Mouse (Mus musculus): ENCODE data around the gene Aqp7.
A peak's percentile ranks its signal among the peaks of the same experiment; 100 is the strongest.

The Aqp7 gene

DNA sequence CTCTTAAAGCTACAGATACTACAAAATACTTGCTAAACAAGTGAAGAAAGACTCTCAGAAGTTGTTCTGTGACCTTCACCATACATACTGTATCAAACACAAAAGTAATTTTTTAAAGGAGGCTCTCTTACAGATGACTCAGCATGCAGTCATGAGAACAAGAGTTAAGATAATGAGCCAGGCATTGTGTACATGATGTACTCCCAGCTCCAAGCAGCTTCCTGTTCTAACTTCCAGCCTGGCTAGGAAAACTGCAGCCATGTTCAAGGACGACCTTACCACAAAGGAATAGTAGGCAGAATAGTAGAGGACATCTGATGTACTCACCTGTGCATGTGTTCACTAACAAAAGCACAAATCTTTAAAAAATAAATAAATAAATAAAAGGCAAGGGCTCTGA lies 47.7 kb downstream of the Aqp7 start:
- peak; percentile 34 for DNase-seq (ENCODE audit: low spot score)

DNA sequence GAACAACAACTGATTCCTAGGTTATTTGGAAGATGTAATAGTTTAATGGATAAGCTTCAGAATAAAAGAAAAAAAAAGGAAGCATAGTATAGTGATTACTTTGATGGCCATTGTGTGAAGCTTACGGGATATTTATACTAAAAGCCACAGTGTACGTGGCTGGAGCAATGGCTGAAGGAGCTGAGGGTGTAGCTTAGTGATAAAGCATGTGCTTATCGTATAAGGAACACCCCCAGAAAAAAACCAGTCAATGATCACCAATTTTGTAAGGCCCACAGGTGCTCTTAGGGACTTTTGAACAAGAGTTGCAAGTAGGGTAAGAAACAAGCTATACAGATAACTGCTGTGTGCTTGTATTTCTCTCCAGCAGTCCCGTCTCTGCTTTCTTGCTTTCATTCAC lies 50.0 kb downstream of the Aqp7 start:
- no peak for DNase-seq (ENCODE audit: low spot score)

DNA sequence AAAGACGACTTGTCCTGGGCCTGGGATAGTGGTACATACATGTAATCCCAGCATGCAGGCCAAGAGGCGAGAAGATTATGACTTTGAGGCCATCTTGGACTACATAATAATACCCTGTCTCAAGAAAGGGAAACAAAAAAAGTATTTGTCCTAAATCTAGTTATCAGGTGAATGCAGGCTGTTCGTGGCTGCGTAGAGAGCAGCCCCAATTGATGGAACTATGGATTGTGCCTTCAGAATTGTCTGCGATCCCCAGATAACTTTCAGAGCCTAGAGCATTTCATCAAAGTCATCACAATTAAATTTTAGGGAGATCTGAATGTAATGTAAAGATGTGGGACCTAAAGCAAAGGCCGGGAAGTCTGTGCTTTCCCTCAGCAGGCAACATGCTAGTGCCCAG lies 51.6 kb downstream of the Aqp7 start:
- no peak for DNase-seq (ENCODE audit: low spot score)

DNA sequence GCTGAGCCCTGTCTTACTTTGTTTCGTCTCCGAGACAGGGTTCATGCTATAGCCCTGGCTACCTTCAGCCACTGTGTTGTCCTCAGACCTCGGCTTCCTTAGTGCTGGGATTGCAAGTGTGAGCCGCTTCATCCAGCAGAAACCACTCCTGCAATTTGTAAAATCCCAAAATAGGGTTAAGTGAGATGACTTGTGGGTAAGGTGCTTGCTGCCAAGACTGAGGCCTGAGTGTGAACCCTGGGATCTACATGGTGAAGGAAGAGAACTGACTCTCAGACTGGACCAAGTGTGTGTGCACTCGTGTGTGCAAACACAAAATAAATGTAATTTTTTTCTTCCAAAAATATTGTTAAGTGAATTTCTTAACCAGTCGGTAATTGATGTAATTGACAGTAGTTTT lies 58.3 kb downstream of the Aqp7 start:
- DNase-seq (ENCODE audit: low spot score): no peak

DNA sequence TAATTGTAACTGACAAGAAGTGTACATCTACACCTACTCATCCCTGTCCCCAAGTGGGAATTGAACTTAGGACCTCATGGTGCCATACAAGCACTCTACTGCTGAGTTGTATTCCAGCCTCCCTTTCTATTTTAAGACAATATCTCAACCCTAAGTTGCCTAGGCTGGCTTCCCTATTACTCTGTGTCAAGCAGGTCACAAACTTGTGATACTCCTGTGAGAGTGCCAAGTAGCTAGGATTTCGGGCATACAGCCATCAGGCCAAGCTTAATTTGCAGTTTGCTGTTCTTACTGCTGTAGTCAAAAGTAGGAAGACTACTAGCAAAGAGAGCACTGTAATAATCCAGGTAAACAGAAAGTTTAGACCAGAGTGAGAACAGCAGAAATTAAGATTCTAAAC lies 64.3 kb downstream of the Aqp7 start:
- no peak for DNase-seq (ENCODE audit: low spot score)
